Mouse (Mus musculus) monocyte, adult 2 months (primary cell): ENCODE results near the gene Fam71f1.

Source experiments
- DNase-seq, 2 experiments: peaks; one replicate each; pipeline ENCODE4 v3.0.0; 2022; ENCODE audit warnings: low spot score in 2 of 2, low read depth in 1 of 2

The Fam71f1 gene

DNA sequence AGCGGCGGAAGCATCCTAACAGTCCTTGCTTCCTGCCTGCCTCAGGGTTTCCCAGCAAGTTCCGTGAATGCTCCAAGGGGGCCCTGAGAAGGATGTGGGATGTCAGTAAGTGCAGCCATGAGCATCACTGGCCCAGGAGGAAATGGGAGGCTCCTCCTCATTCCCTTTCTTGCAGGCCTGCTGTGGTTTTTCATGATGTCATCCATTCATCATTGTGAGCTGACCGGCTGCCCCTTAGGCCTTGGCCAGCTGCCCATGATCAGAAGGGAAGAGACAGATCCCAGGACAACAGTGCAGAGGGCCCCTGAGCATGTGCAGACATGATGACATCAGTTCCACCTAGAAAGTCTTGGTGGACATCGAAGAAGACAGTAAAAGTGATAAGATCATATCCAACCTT lies at the start of gene Fam71f1:
Gene Fam71f1 (plus strand): TSS at position 262 of the 400 bp plus-strand sequence.
- no peak for DNase-seq

DNA sequence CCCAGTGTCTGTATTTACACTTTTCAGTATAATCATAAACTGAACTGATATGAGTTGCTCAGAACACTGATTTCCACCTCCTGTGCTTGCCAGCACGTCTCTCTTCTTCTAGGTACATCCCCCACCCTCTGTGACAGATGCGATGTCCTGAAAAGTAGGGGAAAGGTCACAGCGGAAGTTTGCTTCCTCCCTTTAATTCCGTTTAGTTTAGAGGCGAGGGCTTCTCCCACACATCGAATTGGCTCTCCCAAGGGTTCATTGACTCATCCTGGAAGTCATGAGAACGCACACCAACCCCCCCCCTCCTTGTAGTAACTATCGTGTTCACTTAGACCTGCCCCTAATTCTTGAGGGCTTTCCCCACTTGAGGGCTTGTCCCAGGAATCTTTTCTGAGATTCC lies 48.0 kb upstream of the Fam71f1 start:
- peak in 1 of 2 experiments; percentile 34 for DNase-seq

DNA sequence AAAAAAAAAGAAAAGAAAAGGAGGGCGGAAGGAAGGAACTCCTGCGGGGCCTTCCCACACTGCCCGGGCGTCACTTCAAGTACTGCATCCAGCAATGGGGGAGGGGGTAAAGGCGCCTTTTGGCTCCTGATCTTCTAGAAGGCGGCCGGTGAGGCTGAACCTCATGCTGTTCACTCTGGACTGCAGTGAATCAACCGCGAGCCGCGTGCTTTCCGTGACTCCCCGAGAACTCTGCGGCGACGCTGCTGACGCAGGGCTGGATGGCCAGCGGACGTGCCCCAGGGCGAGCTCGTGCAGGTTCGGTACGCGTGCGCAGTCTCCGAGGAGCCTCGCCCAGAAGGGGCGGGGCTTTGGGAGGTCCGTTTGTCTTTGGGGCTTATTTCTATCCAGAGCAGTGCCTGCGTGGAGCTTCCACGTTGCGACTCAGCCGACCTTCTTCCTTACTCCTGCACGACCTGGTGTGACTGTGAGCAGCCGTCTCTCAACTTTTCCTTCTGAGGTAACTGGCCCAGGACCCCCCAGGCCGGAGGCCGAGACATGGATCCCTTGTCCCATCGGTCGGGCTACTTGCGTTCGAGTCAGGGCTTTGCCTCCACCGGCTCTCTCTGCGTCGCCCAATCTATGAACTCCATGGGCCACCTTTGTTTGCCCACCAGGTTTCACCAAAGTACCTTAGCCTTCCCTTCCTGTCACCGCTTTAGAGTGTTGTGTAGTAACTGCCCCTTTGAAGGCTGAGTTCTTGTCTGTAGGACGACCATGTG lies 46.4 kb upstream of the Fam71f1 start, which contains the start of gene Hilpda:
Gene Hilpda (plus strand): TSS at position 177 of the 761 bp plus-strand sequence.
- peak; percentile 86 to 92 for DNase-seq

DNA sequence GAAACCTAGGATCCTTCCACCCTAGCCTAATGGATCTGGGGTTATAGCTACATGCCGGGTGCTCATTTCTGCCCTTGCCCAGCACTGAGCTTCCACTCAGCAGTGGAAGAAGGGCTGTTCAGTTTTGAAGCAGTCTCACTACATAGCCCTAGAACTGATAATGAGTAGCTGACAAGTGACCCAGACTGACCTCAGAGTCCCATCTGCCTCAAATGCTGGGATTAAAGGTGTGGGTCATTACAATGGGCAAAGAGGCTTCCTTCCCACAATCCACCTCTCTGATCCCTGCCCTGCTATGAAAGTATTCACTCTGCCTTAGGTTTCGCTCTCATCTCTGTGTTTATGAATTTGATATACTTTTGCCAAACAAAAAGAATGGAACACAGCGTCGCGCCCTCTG lies 42.2 kb upstream of the Fam71f1 start:
- DNase-seq = no peak

DNA sequence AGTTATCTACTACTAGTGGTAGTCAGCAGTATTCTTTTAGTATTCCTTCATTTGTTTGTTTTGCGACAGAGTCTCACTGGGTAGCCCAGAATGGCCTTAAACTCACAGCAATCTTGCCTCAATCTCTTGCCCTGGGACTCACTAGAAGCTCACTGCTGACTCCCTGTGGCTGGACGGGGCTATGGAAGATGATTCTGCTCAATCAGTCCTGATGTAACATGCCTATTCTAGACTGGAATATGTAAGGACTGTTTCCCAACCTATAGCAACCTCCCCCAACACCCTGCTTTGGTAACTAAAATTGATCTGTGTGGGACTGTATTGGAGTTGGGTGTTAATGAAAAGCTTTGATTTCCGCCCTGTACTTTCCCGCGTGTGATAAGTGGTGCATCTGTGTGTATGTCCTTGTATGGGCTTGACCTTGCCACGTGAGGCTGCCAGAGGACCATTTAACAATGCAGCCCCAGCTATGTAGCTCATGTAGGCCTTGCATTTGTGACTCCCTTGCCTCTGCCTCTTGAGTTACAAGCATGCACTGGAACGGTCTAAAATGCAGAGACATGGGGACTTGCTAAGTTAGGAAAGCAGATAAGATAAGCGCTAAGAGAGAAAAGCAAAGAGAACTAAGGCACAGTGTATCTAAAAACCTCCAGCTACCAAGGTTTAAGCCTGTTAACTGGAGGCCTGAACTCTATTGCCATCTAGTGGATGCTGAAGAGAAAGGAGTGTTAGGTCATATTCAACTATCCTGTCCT lies 40.2 kb upstream of the Fam71f1 start:
- DNase-seq = no peak

DNA sequence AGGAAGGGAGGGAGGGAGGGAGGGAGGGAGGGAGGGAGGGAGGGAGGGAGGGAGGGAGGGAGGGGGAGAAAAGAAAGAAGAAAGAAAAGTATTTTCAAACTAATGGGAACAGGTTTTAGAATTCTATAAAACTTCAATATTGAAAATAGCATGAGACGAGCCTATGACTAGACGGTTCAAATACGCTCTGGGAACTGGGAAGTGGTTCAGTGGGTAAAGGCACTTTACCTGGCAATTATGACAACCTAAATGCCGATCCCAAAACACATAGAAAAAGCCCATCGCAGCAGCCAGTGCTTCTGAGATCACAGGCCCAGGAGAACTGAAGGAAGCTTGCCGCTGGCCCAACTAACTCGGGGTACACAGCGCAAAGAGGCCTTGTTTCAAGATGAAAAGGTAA lies 39.6 kb upstream of the Fam71f1 start, which contains the start of gene Fam71f2:
Gene Fam71f2 (plus strand): TSS at position 301 of the 400 bp plus-strand sequence.
- DNase-seq = no peak

DNA sequence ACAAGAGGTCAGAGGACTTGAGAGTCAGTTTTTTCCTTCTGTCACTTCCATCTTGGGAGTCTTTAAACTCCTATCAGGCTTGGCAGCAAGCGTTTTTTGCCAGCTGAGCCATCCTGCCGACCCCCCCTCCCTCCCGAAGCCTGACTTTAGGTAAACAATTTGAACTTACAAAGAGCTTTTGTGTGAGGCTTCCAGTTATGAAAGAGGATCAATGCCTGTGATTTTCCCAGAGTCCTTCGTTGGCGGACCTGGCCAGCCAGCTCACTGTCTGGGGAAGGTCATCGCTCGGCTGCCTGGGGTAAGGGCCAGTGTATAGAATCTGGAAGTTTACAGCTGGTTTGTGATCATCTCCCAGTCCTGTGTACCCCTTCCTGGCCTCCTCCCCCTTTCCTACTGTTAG lies 38.3 kb upstream of the Fam71f1 start:
- DNase-seq = no peak

DNA sequence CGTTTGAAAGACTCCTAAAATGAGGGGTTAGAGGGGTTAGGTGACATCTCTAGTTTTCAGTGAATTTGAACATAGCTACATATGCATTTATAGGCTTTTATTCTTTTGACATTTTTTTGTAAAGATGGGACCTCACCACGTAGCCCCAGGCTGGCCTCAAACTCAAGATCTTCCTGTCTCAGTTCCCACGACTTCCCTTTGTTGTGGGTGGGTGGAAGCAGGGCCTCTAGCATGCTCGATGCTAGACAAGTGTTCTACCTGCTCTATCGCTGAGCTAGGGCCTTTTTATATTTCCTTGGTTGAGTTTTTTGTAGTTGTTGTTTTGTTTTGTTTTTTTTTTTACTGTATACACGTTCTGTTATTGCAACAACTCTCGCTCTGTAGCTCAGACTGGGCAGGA lies 32.1 kb upstream of the Fam71f1 start:
- DNase-seq = no peak

DNA sequence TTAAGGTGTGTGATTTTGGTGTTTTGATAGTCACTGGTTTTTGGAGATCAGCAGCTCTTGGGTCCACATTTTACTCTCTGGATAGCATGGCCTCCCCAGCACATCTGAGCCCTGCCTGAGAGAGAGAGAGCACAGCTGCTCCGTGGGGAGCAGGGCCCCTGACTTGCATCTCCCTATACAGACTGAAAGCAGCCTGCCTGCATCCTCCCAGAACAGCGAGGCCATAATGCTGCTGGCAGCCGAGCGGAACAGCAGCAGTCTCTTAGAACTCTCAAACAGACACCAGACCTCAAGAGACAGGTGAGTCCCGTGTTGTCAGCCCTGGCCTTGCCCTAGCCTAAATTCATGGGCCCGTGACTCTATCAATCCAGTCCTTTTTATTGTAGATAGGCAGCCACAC lies 31.5 kb upstream of the Fam71f1 start:
- no peak for DNase-seq

DNA sequence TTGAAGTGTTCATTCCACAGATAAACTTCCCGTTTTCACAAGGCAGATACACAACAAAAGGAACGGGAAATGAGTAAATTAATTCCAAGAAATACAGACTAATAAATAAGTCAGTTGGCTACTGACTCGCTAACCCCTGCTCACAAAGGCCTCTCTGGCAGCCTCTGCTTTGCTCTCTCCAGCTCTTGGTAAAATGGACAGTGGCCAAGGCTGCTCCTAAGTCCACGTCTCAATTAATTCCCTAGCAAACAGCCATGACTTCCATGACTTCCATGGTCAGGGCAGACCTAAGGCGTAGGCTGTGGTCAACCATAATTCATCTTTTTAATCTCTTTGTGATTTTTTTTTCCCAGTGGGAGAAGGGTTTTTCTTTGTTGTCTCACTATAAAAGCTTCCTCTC lies 31.0 kb upstream of the Fam71f1 start:
- no peak for DNase-seq

DNA sequence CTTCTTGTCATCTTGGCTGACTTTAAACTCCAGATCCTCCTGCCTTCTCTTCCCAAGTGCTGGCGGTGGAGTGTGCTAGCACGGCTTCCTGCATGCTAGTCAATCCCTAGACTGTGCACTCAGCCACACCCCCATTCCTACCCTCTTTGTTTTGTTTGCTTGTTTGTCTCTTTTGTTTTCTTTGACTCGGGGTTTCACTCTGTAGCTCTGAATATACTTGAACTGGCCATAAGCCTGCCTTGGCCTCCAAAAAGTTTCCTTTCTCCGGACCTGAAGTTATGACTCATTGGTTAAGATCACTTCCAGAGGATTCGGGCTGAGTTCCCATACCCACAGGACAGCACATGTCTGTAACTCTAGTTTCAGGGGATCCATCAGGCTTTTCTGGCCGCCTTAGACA lies 30.3 kb upstream of the Fam71f1 start:
- no peak for DNase-seq

DNA sequence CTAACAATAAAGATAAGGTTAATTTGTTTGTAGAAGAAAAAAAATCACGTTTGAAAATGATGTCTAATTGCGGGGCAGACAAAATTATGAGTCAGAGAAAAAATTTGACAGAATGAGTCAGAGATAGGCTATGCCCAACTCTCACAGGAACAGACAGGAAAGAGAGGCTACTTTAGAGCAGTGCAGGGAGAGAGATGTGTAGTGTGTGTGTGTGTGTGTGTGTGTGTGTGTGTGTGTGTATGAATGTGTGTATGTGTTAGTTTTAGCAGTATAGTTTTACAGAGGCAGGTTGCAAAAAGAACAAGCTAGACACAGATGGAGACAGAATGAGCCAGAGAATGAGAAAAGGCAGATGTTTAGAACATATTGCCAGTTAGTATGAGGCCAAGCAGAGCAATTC lies 19.8 kb upstream of the Fam71f1 start:
- DNase-seq = no peak

DNA sequence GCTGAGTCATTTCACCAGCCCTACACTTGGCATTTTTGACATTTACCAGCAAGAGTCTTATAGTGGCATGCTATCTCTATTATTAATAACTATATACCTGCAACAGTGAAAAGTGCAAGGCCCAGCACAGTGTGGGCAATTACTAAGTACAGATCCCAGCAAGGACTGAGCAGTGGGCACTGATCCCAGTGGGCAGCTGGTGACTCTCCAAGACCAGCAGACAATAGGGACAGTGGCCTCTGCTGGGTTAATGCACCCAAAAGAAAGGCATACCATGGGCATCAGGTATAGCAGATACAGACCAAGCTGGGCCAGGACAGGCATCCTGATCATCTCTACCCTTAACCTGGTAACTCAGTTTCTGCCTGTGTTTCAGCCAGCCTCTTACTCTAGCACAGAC lies 15.7 kb upstream of the Fam71f1 start:
- DNase-seq = no peak

DNA sequence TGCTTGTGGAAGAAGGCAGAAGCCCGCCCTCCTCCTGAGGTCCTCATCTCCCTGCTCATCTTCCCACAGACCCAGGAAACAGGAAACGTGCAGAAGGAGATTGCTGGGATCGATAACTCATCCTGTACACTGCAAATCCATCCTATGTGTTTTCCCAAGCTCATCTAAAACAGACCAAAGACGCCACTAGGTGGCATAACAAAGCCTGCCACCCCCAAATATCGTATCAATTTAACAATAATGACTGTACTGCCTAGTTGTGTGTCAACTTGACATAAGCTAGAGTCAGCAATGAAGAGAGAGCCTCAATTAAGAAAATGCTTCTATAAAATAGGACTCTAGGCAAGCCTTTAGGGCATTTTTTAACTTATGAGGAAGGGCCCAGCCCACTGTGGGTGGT lies 15.2 kb upstream of the Fam71f1 start:
- DNase-seq = no peak

DNA sequence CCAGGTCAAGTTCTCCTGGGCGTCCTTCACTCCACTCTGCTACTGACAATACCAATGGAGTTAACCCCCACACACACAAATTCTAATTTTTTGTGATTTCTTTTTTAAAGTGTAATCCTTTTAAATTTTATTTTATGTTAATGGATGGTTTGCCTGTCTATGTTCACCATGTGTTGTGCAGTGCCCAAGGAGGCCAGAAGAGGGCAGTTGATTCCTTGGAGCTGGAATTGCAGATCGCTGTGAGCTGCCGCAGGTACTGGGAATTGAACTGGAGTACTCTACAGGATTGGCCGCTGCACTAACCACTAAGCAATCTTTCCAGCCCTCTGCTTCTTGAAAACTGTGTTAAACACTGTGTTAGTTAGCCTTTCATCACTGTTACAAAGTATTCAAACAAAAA lies 13.5 kb upstream of the Fam71f1 start:
- DNase-seq = no peak

DNA sequence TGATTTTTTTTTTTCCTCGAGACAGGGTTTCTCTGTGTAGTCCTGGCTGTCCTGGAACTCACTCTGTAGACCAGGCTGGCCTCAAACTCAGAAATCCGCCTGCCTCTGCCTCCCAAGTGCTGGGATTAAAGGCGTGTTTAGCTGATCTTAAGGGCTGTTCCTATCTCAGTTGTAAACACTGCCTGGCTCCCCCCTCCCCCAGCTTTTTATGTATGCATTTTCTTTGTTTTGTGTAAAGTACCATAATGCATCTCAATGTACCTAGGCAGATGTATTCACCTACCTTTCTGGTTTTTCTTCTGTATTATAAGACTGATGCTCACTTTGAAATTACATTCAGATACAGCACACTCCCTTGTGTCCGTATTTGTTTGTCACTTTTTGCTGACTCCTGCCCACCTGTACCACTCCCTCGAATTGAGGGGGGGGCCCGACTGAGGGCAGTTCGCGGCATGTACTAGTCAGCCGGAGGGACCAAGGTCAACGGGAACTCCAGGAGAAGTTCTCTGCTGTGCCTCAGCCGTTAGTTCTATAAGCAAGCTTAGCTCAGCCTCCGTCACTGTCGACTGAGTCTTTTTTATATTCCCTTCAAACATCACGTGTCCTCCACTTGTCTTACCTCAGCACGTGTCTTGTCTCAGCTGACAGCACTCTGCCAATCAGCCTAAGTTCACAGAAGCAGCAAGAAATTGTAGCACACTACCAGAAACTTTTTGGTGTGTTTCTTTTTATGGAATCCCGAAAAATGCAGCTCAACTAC lies 9.9 kb upstream of the Fam71f1 start:
- no peak for DNase-seq

DNA sequence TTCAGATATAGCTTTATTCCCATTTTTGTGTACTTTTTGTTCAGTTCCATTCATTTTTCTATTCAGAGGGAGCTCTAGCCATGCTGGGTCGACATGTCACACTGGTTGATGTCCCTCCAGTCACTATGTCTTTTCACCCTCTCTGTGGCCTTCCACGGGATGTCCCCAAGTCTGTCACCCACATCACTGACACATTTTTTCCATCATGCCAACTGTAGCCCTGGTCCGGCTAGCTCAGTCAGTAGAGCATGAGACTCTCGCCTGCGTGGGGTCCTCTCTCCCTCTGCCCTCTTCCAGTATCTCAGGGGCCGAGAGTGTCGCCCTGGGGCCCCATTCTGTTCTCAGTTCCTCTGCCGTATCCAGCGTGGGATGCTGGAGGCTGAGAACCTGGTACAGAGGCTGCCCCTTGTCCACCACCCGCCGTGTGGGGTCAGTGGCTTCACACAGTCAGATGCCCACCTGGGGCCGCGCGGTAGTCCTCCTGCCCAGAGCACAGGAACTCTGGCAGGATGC lies 5.2 kb upstream of the Fam71f1 start:
- DNase-seq = no peak

DNA sequence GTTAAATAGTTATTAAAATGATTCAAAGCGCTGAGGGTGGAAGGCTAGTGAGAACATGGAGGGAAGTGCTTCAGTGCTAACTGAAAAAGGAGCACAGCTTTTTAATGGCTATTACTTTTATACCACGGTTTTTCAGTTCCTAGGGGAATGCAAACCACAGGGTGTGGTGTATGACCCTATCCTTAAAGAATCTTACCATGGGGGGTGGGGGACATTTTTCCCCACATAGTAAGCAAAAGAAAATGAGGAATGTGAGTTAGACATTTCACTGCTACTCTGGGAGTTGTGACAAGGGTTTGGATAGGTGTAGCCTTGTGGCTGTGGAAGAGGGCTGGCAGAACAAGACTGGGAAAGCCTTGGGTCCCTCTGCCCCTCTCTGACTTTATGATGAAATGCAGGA lies 1.7 kb upstream of the Fam71f1 start:
- no peak for DNase-seq

DNA sequence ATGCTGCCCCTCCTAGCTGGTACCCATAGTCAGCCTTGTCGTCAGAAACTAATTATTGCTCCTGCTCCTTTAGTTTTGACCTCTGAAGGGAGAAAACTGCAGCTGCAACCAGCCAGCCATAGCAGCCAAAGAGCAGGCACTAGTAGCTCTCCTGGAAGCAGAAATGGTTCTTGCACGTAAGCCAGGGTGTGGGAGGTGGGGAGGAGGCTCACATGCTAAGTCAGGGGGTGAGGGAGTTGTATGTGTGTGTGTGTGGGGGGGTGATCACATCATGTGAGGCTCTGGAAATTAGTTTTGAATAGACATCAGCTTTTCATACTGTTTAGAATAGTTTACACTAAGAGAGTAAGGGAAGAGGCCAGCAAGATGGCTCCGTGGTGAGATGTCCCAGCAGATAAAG lies 999 bp upstream of the Fam71f1 start:
- DNase-seq = no peak

DNA sequence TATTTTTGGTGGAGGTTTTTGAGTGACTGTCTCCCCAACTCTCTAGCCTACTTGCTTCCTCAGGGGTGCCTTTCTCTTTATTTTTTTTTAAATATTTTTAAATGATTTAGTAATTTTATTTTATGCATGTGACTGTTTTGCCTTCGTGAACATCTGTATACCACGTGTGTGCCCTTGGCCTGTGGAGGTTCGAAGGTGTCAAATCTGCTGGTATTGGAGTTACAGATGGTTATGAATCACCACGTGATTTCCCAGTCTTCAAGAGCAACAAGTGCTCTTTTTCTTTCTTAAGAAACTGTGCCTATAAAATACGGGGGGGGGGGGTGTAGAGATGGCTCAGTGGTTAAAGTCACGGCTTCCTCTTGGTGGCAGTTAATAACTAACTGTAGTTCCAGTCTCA lies 2.6 kb downstream of the Fam71f1 start:
- DNase-seq = no peak

DNA sequence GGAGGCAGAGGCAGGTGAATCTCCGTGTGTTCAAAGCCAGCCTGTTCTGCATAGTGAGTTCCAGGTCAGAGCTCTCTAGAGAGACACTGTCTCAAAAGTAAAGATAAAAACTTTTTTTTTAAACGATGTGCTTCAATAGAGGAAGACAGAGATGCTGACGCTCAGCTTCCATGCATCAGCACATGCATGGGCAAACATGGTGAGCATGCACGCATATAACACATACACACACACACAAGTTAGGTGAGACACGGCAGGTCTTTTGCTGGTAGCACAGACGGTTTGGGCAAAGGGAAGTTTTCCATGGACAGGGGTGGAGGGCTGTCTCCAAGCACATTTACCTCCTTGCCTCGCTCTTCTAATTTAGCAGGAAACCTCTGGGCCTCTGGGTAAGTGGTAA lies 3.2 kb downstream of the Fam71f1 start:
- DNase-seq = no peak

DNA sequence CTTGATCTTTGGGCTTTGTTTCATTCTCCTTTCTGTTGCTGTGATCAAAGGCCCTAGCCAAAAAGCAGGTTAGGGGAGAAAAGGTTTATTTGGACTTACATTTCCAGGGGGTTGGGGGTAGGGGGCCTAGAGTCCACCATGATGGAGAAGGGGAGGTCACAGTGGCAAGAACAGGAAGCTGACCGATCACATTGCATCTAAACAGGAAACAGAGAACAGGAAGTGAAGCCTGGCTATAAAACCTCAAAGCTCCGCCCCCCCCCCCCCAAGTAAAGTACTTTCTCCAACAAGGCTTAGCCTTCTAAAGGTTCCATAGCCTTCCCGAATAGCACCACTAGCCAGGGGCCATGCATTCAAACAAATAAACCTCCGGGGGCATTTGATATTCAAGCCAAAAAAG lies 3.8 kb downstream of the Fam71f1 start:
- no peak for DNase-seq
